Mouse (Mus musculus): Measurements from ENCODE around the gene Car11. TPM values are rescaled to one million over a fixed set of nuclear protein-coding genes. Genes with fewer than 3 reads are reported as not detected.

Gene Car11
- polyA plus RNA-seq, 1 experiment from 2014 or later, result 4.2 TPM

- H3K27me3 ChIP-seq (ENCODE audit: control insufficient read depth, insufficient read depth, low read length), result no peaks in the 10 kb centered on the region
- no peak for ATAC-seq (replicated peaks; ENCODE audit: extremely low read depth, insufficient read depth, low FRiP score)
- H3K9me3 ChIP-seq (replicated peaks; ENCODE audit: control insufficient read depth, low read length), result no peaks in the 10 kb centered on the region
- H3K4me1 ChIP-seq (ENCODE audit: control insufficient read depth, insufficient read depth, low read length), result peaks cover 30% of the 10 kb centered on the region
- H3K36me3 ChIP-seq (ENCODE audit: control insufficient read depth, insufficient read depth), result peaks cover 24% of the 10 kb centered on the region
- no peak overlapping the region for H3K27ac ChIP-seq (ENCODE audit: low read length)
- no peak overlapping the region for H3K9ac ChIP-seq (ENCODE audit: low read length)
- WGBS, result 91% methylated on average over 16 of the region's 16 CpGs
- H3K4me2 ChIP-seq (ENCODE audit: low read depth, low read length), result no peak overlapping the region
- H3K4me3 ChIP-seq (ENCODE audit: low read length), result no peak overlapping the region
Measured at GRCm38 (mm10) chr7:45713396-45713795, 13.8 kb downstream of the Car11 start.

DNA sequence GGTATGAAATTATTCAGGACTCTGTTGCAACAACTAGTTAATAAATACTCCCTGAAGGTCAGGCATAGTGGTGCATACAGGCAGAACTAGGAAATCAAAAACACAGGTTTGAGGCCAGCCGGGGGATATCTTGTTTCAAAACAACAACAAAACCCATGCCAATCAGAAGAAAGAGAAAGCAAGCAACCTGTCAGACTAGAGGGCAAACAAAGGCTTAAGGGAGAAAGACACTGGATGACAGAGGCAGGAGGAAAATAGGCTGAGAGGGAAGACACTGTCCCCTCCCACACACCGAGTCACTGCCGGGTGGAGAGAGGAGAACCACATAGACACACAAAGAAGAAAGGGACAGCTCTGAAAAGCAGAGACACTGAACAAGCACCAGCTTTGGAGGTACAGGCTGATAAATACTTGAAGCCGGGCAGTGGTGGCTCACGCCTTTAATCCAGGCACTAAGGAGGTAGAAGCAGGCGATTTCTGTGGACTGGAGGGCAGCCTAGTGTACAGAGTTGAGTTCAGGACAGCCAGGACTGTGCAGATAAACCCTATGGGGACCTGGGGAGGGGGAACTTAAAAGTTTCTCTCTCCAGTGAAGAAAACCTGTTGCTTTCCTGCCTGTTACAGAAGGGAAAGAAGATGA lies 14.4 kb downstream of the Car11 start:
- no peak overlapping the region for H3K27ac ChIP-seq (ENCODE audit: low read length)
- H3K36me3 ChIP-seq (ENCODE audit: control insufficient read depth, insufficient read depth), result peaks cover 24% of the 10 kb centered on the region
- peak overlapping the region; percentile 96 for H3K4me2 ChIP-seq (ENCODE audit: low read depth, low read length)
- 80% methylated on average over 6 of the region's 6 CpGs for WGBS
- ATAC-seq (replicated peaks; ENCODE audit: extremely low read depth, insufficient read depth, low FRiP score), result no peak
- H3K4me3 ChIP-seq (ENCODE audit: low read length), result peak overlapping the region; percentile 79
- H3K9me3 ChIP-seq (replicated peaks; ENCODE audit: control insufficient read depth, low read length), result no peaks in the 10 kb centered on the region
- H3K27me3 ChIP-seq (ENCODE audit: control insufficient read depth, insufficient read depth, low read length), result no peaks in the 10 kb centered on the region
- peak overlapping the region; percentile 84 for H3K9ac ChIP-seq (ENCODE audit: low read length)
- peaks cover 31% of the 10 kb centered on the region for H3K4me1 ChIP-seq (ENCODE audit: control insufficient read depth, insufficient read depth, low read length)

DNA sequence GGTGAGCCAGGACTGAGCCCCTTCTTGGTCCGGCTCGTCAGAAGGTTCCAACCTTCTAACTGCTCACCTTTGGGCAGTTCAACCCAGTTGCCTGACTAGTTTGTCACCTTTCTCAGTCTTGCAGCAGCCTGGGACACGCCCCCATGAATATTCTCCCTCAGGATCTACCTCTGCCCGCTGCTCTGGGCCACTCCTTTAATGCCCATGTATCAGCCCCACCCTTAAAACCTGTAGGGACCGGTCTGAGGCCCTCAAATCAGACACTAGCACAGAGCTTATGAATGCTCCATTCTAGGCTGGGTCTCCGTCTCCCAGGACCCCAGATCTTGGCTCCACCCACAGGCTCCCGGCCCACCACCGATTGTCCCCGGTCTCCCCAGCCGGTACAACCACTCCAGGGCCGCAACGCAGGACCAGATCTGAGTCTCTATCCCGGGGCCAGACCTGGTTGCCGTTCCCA lies 15.0 kb downstream of the Car11 start:
- peak overlapping the region; percentile 79 for H3K4me3 ChIP-seq (ENCODE audit: low read length)
- H3K4me1 ChIP-seq (ENCODE audit: control insufficient read depth, insufficient read depth, low read length), result peaks cover 38% of the 10 kb centered on the region
- no peaks in the 10 kb centered on the region for H3K27me3 ChIP-seq (ENCODE audit: control insufficient read depth, insufficient read depth, low read length)
- peak overlapping the region; percentile 96 for H3K4me2 ChIP-seq (ENCODE audit: low read depth, low read length)
- peak overlapping the region; percentile 84 for H3K9ac ChIP-seq (ENCODE audit: low read length)
- no peaks in the 10 kb centered on the region for H3K9me3 ChIP-seq (replicated peaks; ENCODE audit: control insufficient read depth, low read length)
- 9% methylated on average over 14 of the region's 14 CpGs for WGBS
- no peak for ATAC-seq (replicated peaks; ENCODE audit: extremely low read depth, insufficient read depth, low FRiP score)
- H3K36me3 ChIP-seq (ENCODE audit: control insufficient read depth, insufficient read depth), result peaks cover 30% of the 10 kb centered on the region
- H3K27ac ChIP-seq (ENCODE audit: low read length), result peak overlapping the region; percentile 42

- H3K27me3 ChIP-seq (ENCODE audit: control insufficient read depth, insufficient read depth, low read length), result no peaks in the 10 kb centered on the region
- peak; percentile 86 for ATAC-seq (replicated peaks; ENCODE audit: extremely low read depth, insufficient read depth, low FRiP score)
- WGBS, result 7% methylated on average over 34 of the region's 34 CpGs
- H3K36me3 ChIP-seq (ENCODE audit: control insufficient read depth, insufficient read depth), result peaks cover 35% of the 10 kb centered on the region
- H3K4me1 ChIP-seq (ENCODE audit: control insufficient read depth, insufficient read depth, low read length), result peaks cover 40% of the 10 kb centered on the region
- H3K4me2 ChIP-seq (ENCODE audit: low read depth, low read length), result peak within 1 kb of the TSS; percentile 96
- peak within 1 kb of the TSS; percentile 79 for H3K4me3 ChIP-seq (ENCODE audit: low read length)
- H3K9me3 ChIP-seq (replicated peaks; ENCODE audit: control insufficient read depth, low read length), result no peaks in the 10 kb centered on the region
- peak within 1 kb of the TSS; percentile 94 for H3K9ac ChIP-seq (ENCODE audit: low read length)
- H3K27ac ChIP-seq (ENCODE audit: low read length), result peak within 1 kb of the TSS; percentile 42
Measured at GRCm38 (mm10) chr7:45715090-45715708, 15.6 kb downstream of the Car11 start, which contains the start of gene Rpl18. Rpl18 (plus strand) TSS chr7:45715457.

- Histone ChIP-seq H3K4me2 (ENCODE audit: low read depth, low read length) (peak overlapping the region; percentile 96), H3K9ac (ENCODE audit: low read length) (peak overlapping the region; percentile 94), H3K27ac (ENCODE audit: low read length) (peak overlapping the region; percentile 33; the same call in 1 of the 2 replicates), H3K4me3 (ENCODE audit: low read length) (peak overlapping the region; percentile 79), H3K27me3 (ENCODE audit: control insufficient read depth, insufficient read depth, low read length) (no peaks in the 10 kb centered on the region), H3K4me1 (ENCODE audit: control insufficient read depth, insufficient read depth, low read length) (peaks cover 40% of the 10 kb centered on the region), H3K36me3 (ENCODE audit: control insufficient read depth, insufficient read depth) (peaks cover 34% of the 10 kb centered on the region), H3K9me3 (replicated peaks; ENCODE audit: control insufficient read depth, low read length) (no peaks in the 10 kb centered on the region)
- ATAC-seq (replicated peaks; ENCODE audit: extremely low read depth, insufficient read depth, low FRiP score), result no peak
- 79% methylated on average over 19 of the region's 19 CpGs for WGBS
Measured at GRCm38 (mm10) chr7:45715741-45716459, 16.3 kb downstream of the Car11 start.

- peaks cover 31% of the 10 kb centered on the region for H3K36me3 ChIP-seq (ENCODE audit: control insufficient read depth, insufficient read depth)
- H3K27ac ChIP-seq (ENCODE audit: low read length), result no peak overlapping the region
- peaks cover 40% of the 10 kb centered on the region for H3K4me1 ChIP-seq (ENCODE audit: control insufficient read depth, insufficient read depth, low read length)
- 93% methylated on average over 3 of the region's 3 CpGs for WGBS
- H3K9me3 ChIP-seq (replicated peaks; ENCODE audit: control insufficient read depth, low read length), result no peaks in the 10 kb centered on the region
- H3K27me3 ChIP-seq (ENCODE audit: control insufficient read depth, insufficient read depth, low read length), result no peaks in the 10 kb centered on the region
- ATAC-seq (replicated peaks; ENCODE audit: extremely low read depth, insufficient read depth, low FRiP score), result no peak
- H3K4me3 ChIP-seq (ENCODE audit: low read length), result peak overlapping the region; percentile 94; the same call in 1 of the 2 replicates
- peak overlapping the region; percentile 94 for H3K9ac ChIP-seq (ENCODE audit: low read length)
- H3K4me2 ChIP-seq (ENCODE audit: low read depth, low read length), result peak overlapping the region; percentile 96
Measured at GRCm38 (mm10) chr7:45716460-45716857, 16.8 kb downstream of the Car11 start.

DNA sequence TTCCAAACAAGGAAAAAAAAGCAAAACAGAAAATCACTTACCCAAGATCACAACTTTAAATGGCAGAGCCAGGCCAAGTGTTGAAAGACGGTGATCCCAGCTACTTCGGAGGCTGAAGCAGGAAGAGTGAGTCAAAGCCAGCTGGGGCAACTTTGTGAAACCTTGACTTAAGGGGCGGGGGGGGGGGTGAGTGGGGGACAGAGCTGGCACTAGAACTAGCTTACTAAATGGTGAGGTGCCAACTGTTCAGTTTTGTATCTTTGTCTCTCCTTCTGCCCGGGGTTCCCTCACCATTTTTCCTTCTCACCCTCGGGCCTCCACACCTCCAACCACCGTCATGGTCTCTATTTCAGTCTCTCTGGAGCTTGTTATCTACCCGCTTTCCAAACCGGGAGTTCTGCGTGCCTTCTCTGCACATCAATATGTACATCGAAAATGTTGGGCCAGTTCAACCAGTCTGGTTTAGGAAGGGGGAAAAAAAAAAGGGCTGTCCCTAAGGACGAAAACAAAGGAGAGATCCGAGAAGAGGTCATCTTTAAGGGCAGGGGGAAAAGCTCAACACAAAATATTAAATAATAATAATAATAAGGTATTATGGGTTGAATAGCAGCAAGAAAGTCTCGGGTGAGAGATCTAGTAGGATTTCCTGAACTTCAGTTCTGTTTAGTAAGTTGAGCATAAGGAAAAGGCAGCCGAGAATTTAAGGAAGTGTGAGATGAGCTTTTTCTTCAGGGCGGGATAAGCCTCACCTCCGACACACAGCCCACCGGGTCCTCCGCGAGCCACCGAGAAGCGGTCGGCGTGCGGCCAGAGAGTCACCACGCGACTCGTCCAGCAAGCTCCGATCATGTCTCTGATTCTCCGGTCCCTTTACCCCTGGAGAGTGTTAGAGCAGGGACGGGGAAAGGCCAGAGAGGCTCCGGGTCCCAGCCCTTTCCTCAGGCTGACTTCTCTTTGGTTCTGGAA lies 17.6 kb downstream of the Car11 start:
- 7% methylated on average over 31 of the region's 31 CpGs for WGBS
- peak; percentile 8 for ATAC-seq (replicated peaks; ENCODE audit: extremely low read depth, insufficient read depth, low FRiP score)
- H3K9me3 ChIP-seq (replicated peaks; ENCODE audit: control insufficient read depth, low read length), result no peaks in the 10 kb centered on the region
- peak overlapping the region; percentile 94 for H3K9ac ChIP-seq (ENCODE audit: low read length)
- H3K4me1 ChIP-seq (ENCODE audit: control insufficient read depth, insufficient read depth, low read length), result peaks cover 40% of the 10 kb centered on the region
- H3K27ac ChIP-seq (ENCODE audit: low read length), result peak overlapping the region; percentile 93
- no peaks in the 10 kb centered on the region for H3K27me3 ChIP-seq (ENCODE audit: control insufficient read depth, insufficient read depth, low read length)
- H3K4me2 ChIP-seq (ENCODE audit: low read depth, low read length), result peak overlapping the region; percentile 96
- H3K36me3 ChIP-seq (ENCODE audit: control insufficient read depth, insufficient read depth), result peaks cover 31% of the 10 kb centered on the region
- peak overlapping the region; percentile 94 for H3K4me3 ChIP-seq (ENCODE audit: low read length)

DNA sequence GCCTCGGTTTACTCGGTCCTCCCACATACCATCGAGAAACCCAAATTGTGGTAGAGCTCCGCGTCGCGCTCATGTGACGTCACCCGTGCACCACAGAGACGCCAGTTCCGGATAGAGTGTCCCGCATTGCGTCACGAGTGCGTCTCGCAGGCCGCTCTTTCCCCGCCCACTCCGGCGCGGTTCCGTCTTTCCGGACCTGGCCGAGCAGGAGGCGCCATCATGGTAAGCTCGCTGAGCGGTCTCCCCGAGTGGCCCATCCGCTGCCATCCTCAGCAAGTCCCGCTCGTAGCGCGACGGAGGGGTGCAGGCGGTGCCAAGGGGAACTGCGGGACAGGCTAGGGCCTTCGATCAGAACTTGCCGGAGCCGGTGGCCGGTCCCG lies 18.3 kb downstream of the Car11 start, which contains the start of gene Sphk2:
Gene Sphk2 (minus strand): TSS at position 85 of the 380 bp plus-strand sequence.
- Histone ChIP-seq H3K27me3 (ENCODE audit: control insufficient read depth, insufficient read depth, low read length) (no peaks in the 10 kb centered on the region), H3K27ac (ENCODE audit: low read length) (peak within 1 kb of the TSS; percentile 93), H3K9me3 (replicated peaks; ENCODE audit: control insufficient read depth, low read length) (no peaks in the 10 kb centered on the region), H3K36me3 (ENCODE audit: control insufficient read depth, insufficient read depth) (peaks cover 25% of the 10 kb centered on the region), H3K4me2 (ENCODE audit: low read depth, low read length) (peak within 1 kb of the TSS; percentile 96), H3K9ac (ENCODE audit: low read length) (peak within 1 kb of the TSS; percentile 99), H3K4me1 (ENCODE audit: control insufficient read depth, insufficient read depth, low read length) (peaks cover 40% of the 10 kb centered on the region), H3K4me3 (ENCODE audit: low read length) (peak within 1 kb of the TSS; percentile 94)
- ATAC-seq (replicated peaks; ENCODE audit: extremely low read depth, insufficient read depth, low FRiP score), result peak; percentile 74
- WGBS, result under 1% methylated on average over 41 of the region's 41 CpGs
